Mouse (Mus musculus) ES-E14 (cell line): ENCODE measurements around the gene Tas2r135.

ENCODE experiments used
- HCFC1 ChIP-seq: IDR thresholded peaks from 2 replicates; pipeline ENCODE4 v1.6.1; 2012; ENCODE audit warnings: low read length, inconsistent platforms, borderline replicate concordance; ENCODE audit not compliant: insufficient read depth
- MAFK ChIP-seq: IDR thresholded peaks from 2 replicates; pipeline ENCODE4 v1.6.1; 2014; ENCODE audit warnings: mild to moderate bottlenecking, low read depth, low read length, inconsistent platforms; ENCODE audit not compliant: insufficient read depth
- ZNF384 ChIP-seq: IDR thresholded peaks from 2 replicates; pipeline ENCODE4 v1.6.1; 2012; ENCODE audit warnings: low read depth, low read length, inconsistent platforms

GRCm38 (mm10) chr6:42357901-42358300, 47.3 kb upstream of the Tas2r135 start:
- no peak for TF ChIP-seq HCFC1
- no peak for TF ChIP-seq ZNF384
- no peak for TF ChIP-seq MAFK
